Mouse (Mus musculus): ENCODE results near the gene Tcf3. TPM values are rescaled to one million over a fixed set of nuclear protein-coding genes. Genes with fewer than 3 reads are reported as not detected.
A peak's percentile ranks its signal among the peaks of the same experiment; 100 is the strongest.

The Tcf3 gene
- polyA plus RNA-seq, 1 experiment = 341 TPM

GRCm38 (mm10) chr10:80450599-80450998 is 17.2 kb upstream of the Tcf3 start:
- 63% methylated on average over 6 of the region's 6 CpGs for WGBS
- Histone ChIP-seq H3K36me3 (ENCODE audit: control insufficient read depth, insufficient read depth, low read length) (no peaks in the 10 kb centered on the region), H3K4me1 (replicated peaks; ENCODE audit: control insufficient read depth, insufficient read depth, low read length) (no peaks in the 10 kb centered on the region; the same call in 1 of the 2 replicates), H3K27me3 (ENCODE audit: control insufficient read depth, insufficient read depth, low read length) (no peaks in the 10 kb centered on the region), H3K27ac (ENCODE audit: control insufficient read depth, insufficient read depth, low read length) (no peak overlapping the region), H3K4me3 (ENCODE audit: control insufficient read depth, insufficient read depth, low read length) (no peak overlapping the region)
- DNase-seq = no peak
- no peak for TF ChIP-seq CTCF (IDR thresholded peaks at IDR 0.05; ENCODE audit: borderline replicate concordance, control insufficient read depth, extremely low read depth, insufficient read depth, low read length, poor library complexity)
- TF ChIP-seq POLR2A (IDR thresholded peaks at IDR 0.05; ENCODE audit: control insufficient read depth, extremely low read depth, insufficient read depth, low read length, poor library complexity) = no peak

- Histone ChIP-seq H3K36me3 (ENCODE audit: control insufficient read depth, insufficient read depth, low read length) (no peaks in the 10 kb centered on the region), H3K27ac (ENCODE audit: control insufficient read depth, insufficient read depth, low read length) (no peak overlapping the region), H3K4me1 (replicated peaks; ENCODE audit: control insufficient read depth, insufficient read depth, low read length) (peaks cover 11% of the 10 kb centered on the region; the same call in 1 of the 2 replicates), H3K4me3 (ENCODE audit: control insufficient read depth, insufficient read depth, low read length) (no peak overlapping the region), H3K27me3 (ENCODE audit: control insufficient read depth, insufficient read depth, low read length) (no peaks in the 10 kb centered on the region)
- TF ChIP-seq CTCF (IDR thresholded peaks at IDR 0.05; ENCODE audit: borderline replicate concordance, control insufficient read depth, extremely low read depth, insufficient read depth, low read length, poor library complexity) = peak; percentile 98
- no peak for TF ChIP-seq POLR2A (IDR thresholded peaks at IDR 0.05; ENCODE audit: control insufficient read depth, extremely low read depth, insufficient read depth, low read length, poor library complexity)
- DNase-seq = peak; percentile 83
- WGBS = 11% methylated on average over 26 of the region's 26 CpGs
Measured at GRCm38 (mm10) chr10:80445898-80446601, 12.6 kb upstream of the Tcf3 start.

- TF ChIP-seq CTCF (IDR thresholded peaks at IDR 0.05; ENCODE audit: borderline replicate concordance, control insufficient read depth, extremely low read depth, insufficient read depth, low read length, poor library complexity) (no peak), POLR2A (IDR thresholded peaks at IDR 0.05; ENCODE audit: control insufficient read depth, extremely low read depth, insufficient read depth, low read length, poor library complexity) (no peak)
- H3K27me3 ChIP-seq (ENCODE audit: control insufficient read depth, insufficient read depth, low read length) = no peaks in the 10 kb centered on the region
- no peak overlapping the region for H3K4me3 ChIP-seq (ENCODE audit: control insufficient read depth, insufficient read depth, low read length)
- H3K4me1 ChIP-seq (replicated peaks; ENCODE audit: control insufficient read depth, insufficient read depth, low read length) = peaks cover 11% of the 10 kb centered on the region; the same call in 1 of the 2 replicates
- no peak for DNase-seq
- H3K27ac ChIP-seq (ENCODE audit: control insufficient read depth, insufficient read depth, low read length) = no peak overlapping the region
- H3K36me3 ChIP-seq (ENCODE audit: control insufficient read depth, insufficient read depth, low read length) = no peaks in the 10 kb centered on the region
- WGBS = 96% methylated on average over 1 of the region's 1 CpGs
Measured at GRCm38 (mm10) chr10:80445052-80445451, 11.6 kb upstream of the Tcf3 start.

- TF ChIP-seq POLR2A (IDR thresholded peaks at IDR 0.05; ENCODE audit: control insufficient read depth, extremely low read depth, insufficient read depth, low read length, poor library complexity) (no peak), CTCF (IDR thresholded peaks at IDR 0.05; ENCODE audit: borderline replicate concordance, control insufficient read depth, extremely low read depth, insufficient read depth, low read length, poor library complexity) (no peak)
- Histone ChIP-seq H3K36me3 (ENCODE audit: control insufficient read depth, insufficient read depth, low read length) (no peaks in the 10 kb centered on the region), H3K27me3 (ENCODE audit: control insufficient read depth, insufficient read depth, low read length) (no peaks in the 10 kb centered on the region), H3K27ac (ENCODE audit: control insufficient read depth, insufficient read depth, low read length) (no peak overlapping the region), H3K4me3 (ENCODE audit: control insufficient read depth, insufficient read depth, low read length) (no peak overlapping the region), H3K4me1 (replicated peaks; ENCODE audit: control insufficient read depth, insufficient read depth, low read length) (peaks cover 11% of the 10 kb centered on the region; the same call in 1 of the 2 replicates)
- WGBS = 59% methylated on average over 5 of the region's 5 CpGs
- DNase-seq = no peak
Measured at GRCm38 (mm10) chr10:80444339-80445045, 11.0 kb upstream of the Tcf3 start.

- 90% methylated on average over 7 of the region's 8 CpGs for WGBS
- Histone ChIP-seq H3K27ac (ENCODE audit: control insufficient read depth, insufficient read depth, low read length) (no peak overlapping the region), H3K27me3 (ENCODE audit: control insufficient read depth, insufficient read depth, low read length) (no peaks in the 10 kb centered on the region), H3K4me3 (ENCODE audit: control insufficient read depth, insufficient read depth, low read length) (no peak overlapping the region), H3K36me3 (ENCODE audit: control insufficient read depth, insufficient read depth, low read length) (no peaks in the 10 kb centered on the region), H3K4me1 (replicated peaks; ENCODE audit: control insufficient read depth, insufficient read depth, low read length) (peaks cover 11% of the 10 kb centered on the region; the same call in 1 of the 2 replicates)
- TF ChIP-seq CTCF (IDR thresholded peaks at IDR 0.05; ENCODE audit: borderline replicate concordance, control insufficient read depth, extremely low read depth, insufficient read depth, low read length, poor library complexity) = no peak
- no peak for TF ChIP-seq POLR2A (IDR thresholded peaks at IDR 0.05; ENCODE audit: control insufficient read depth, extremely low read depth, insufficient read depth, low read length, poor library complexity)
- DNase-seq = no peak
Measured at GRCm38 (mm10) chr10:80443575-80444278, 10.3 kb upstream of the Tcf3 start.

GRCm38 (mm10) chr10:80442989-80443388 is 9.5 kb upstream of the Tcf3 start:
- DNase-seq = no peak
- H3K27me3 ChIP-seq (ENCODE audit: control insufficient read depth, insufficient read depth, low read length) = no peaks in the 10 kb centered on the region
- peaks cover 11% of the 10 kb centered on the region; the same call in 1 of the 2 replicates for H3K4me1 ChIP-seq (replicated peaks; ENCODE audit: control insufficient read depth, insufficient read depth, low read length)
- TF ChIP-seq POLR2A (IDR thresholded peaks at IDR 0.05; ENCODE audit: control insufficient read depth, extremely low read depth, insufficient read depth, low read length, poor library complexity) = no peak
- TF ChIP-seq CTCF (IDR thresholded peaks at IDR 0.05; ENCODE audit: borderline replicate concordance, control insufficient read depth, extremely low read depth, insufficient read depth, low read length, poor library complexity) = no peak
- 40% methylated on average over 2 of the region's 2 CpGs for WGBS
- no peak overlapping the region for H3K4me3 ChIP-seq (ENCODE audit: control insufficient read depth, insufficient read depth, low read length)
- H3K27ac ChIP-seq (ENCODE audit: control insufficient read depth, insufficient read depth, low read length) = no peak overlapping the region
- no peaks in the 10 kb centered on the region for H3K36me3 ChIP-seq (ENCODE audit: control insufficient read depth, insufficient read depth, low read length)

Measured in thymus, adult 2 months (tissue).